In genomic region chr4:36170099-36170498, GRCm38 (mm10) we compare ENCODE assay signal across 21 mouse cellular contexts.
"Had no signal": no experiment of that assay in that cellular context is flagged by ENCODE, and none has a peak within 500 bp of the region (broad histone marks: within the 10 kb centered on the region; RNA-seq: fewer than 3 reads in every experiment).

No protein-coding gene starts in this region.

- H3K36me3 ChIP-seq: intestine, embryonic 15.5 days; kidney, embryonic 15.5 days; limb, embryonic 12.5 days; limb, embryonic 15.5 days; midbrain, embryonic 12.5 days; midbrain, embryonic 15.5 days; neural tube, embryonic 12.5 days; neural tube, embryonic 15.5 days; stomach, embryonic 15.5 days had no signal

- H3K27ac ChIP-seq: intestine, embryonic 15.5 days; kidney, embryonic 15.5 days; limb, embryonic 12.5 days; limb, embryonic 15.5 days; liver, embryonic 14.5 days; macrophage; midbrain, embryonic 12.5 days; midbrain, embryonic 15.5 days; neural tube, embryonic 12.5 days; neural tube, embryonic 15.5 days; stomach, embryonic 15.5 days had no signal

- H3K4me3 ChIP-seq: intestine, embryonic 15.5 days; kidney, embryonic 15.5 days; limb, embryonic 12.5 days; limb, embryonic 15.5 days; midbrain, embryonic 12.5 days; midbrain, embryonic 15.5 days; neural tube, embryonic 12.5 days; neural tube, embryonic 15.5 days; stomach, embryonic 15.5 days had no signal

- H3K27me3 ChIP-seq: intestine, embryonic 15.5 days; kidney, embryonic 15.5 days; limb, embryonic 12.5 days; limb, embryonic 15.5 days; midbrain, embryonic 12.5 days; midbrain, embryonic 15.5 days; neural tube, embryonic 12.5 days; neural tube, embryonic 15.5 days; stomach, embryonic 15.5 days had no signal

- DNase-seq: kidney, adult 11 months; kidney, postnatal 10 days; kidney, postnatal 36 days; liver, postnatal 0 days; lung, embryonic 14.5 days; right cerebral cortex, adult 18-20 months; right cerebral cortex, postnatal 14 days; right cerebral cortex, postnatal 4 days; thymus, adult 2 months; thymus, postnatal 25 days had no signal
